Mouse (Mus musculus) midbrain, embryonic 11.5 days (tissue): ENCODE data around the gene Esyt2. TPM values are rescaled to one million over a fixed set of nuclear protein-coding genes. Genes with fewer than 3 reads are reported as not detected.

ENCODE experiments used
- ATAC-seq: fragments of 200-750 bp; cut with Nextera tagmentation; 2 replicates; pipeline ENCODE4 v1.8.0; 2017; ENCODE audit warnings: moderate TSS enrichment, moderate library complexity; ENCODE audit not compliant: low FRiP score
- DNase-seq: peaks from one replicate; pipeline ENCODE4 v3.0.0; 2015; ENCODE audit warnings: low spot score; ENCODE audit errors: missing footprints
- H3K27ac ChIP-seq: fragments of 300-500 bp; sonication (generic); 2 replicates; pipeline ENCODE4 v1.5.1; 2014; ENCODE audit warnings: low read depth, low read length
- H3K27me3 ChIP-seq: fragments of 300-500 bp; sonication (generic); 2 replicates; pipeline ENCODE4 v1.6.1; 2014; ENCODE audit warnings: mild to moderate bottlenecking, low read length, moderate library complexity, mixed read lengths; ENCODE audit not compliant: control insufficient read depth, insufficient read depth
- H3K36me3 ChIP-seq: fragments of 300-500 bp; sonication (generic); 2 replicates; pipeline ENCODE4 v1.6.1; 2014; ENCODE audit warnings: mild to moderate bottlenecking, low read length, moderate library complexity, mixed read lengths; ENCODE audit not compliant: control insufficient read depth, insufficient read depth
- H3K4me1 ChIP-seq: fragments of 300-500 bp; sonication (generic); 2 replicates; pipeline ENCODE4 v1.6.1; 2014; ENCODE audit warnings: low read length; ENCODE audit not compliant: control insufficient read depth, insufficient read depth
- H3K4me2 ChIP-seq: fragments of 300-500 bp; sonication (generic); 2 replicates; pipeline ENCODE4 v1.6.1; 2014; ENCODE audit warnings: mild to moderate bottlenecking, moderate library complexity
- H3K4me3 ChIP-seq: fragments of 300-500 bp; sonication (generic); 2 replicates; pipeline ENCODE4 v1.5.1; 2014; ENCODE audit warnings: low read depth, low read length
- H3K9ac ChIP-seq: fragments of 300-500 bp; sonication (generic); 2 replicates; pipeline ENCODE4 v1.6.1; 2014; ENCODE audit warnings: low read length
- H3K9me3 ChIP-seq: fragments of 300-500 bp; sonication (generic); 2 replicates; pipeline ENCODE4 v1.6.1; 2016; ENCODE audit warnings: low read length; ENCODE audit not compliant: control insufficient read depth
- WGBS: fragments of 180-500 bp; shearing (Covaris S2); extraction: QIAGEN DNeasy Blood & Tissue Kit; methylation state at CpG from one replicate; pipeline ENCODE4 v1.1.7; 2014; 5-methylcytosine and 5-hydroxymethylcytosine counted together
- polyA plus RNA-seq: library from polyadenylated mRNA; unstranded; fragments of >200 nt; fragmentation: Nextera tagmentation; extraction: Ambion mirVana; gene quantifications from 2 replicates; pipeline ENCODE4 v1.2.1, GENCODE M21; 2014

Gene Esyt2
- polyA plus RNA-seq, 1 experiment from 2014 or later: 17.8 TPM

DNA sequence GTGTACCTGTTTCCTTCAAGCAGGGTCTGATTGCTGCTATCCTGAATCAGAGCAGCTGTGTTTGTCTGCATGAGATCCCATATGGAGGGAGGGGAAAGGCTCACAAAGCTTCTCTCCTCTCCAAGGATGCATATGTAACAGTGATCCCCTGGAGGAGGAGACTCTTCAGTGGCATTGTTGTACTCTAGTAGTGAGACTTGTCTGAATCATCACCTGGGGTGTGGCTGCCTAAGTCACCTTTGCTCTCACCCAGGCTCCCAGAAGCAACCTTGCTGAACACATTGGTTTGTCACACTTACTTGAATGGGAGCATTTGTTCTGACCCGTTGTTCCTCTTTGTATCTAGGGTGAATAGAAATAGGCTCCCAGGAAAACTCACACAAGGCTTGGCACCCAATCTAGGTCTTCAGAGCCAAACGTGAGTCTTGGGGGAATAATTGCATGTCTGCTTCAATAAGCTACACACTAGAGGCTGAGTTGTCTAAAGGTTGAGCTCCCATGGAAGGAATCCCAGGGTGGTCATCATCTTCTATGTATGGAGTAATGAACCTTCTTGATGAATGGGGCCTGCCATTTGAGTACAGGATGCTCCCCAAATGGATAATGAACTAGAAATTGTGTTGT is 115.2 kb downstream of the Esyt2 start:
- H3K4me1 ChIP-seq: no peaks in the 10 kb centered on the region
- ATAC-seq (no peak), DNase-seq (peak; percentile 21)
- H3K27me3 ChIP-seq: no peaks in the 10 kb centered on the region
- no peak overlapping the region for H3K4me2 ChIP-seq
- H3K36me3 ChIP-seq: no peaks in the 10 kb centered on the region
- H3K9ac ChIP-seq: no peak overlapping the region
- H3K9me3 ChIP-seq: no peaks in the 10 kb centered on the region; the same call in 1 of the 2 replicates
- 77% methylated on average over 2 of the region's 2 CpGs for WGBS
- no peak overlapping the region for H3K4me3 ChIP-seq
- no peak overlapping the region for H3K27ac ChIP-seq

DNA sequence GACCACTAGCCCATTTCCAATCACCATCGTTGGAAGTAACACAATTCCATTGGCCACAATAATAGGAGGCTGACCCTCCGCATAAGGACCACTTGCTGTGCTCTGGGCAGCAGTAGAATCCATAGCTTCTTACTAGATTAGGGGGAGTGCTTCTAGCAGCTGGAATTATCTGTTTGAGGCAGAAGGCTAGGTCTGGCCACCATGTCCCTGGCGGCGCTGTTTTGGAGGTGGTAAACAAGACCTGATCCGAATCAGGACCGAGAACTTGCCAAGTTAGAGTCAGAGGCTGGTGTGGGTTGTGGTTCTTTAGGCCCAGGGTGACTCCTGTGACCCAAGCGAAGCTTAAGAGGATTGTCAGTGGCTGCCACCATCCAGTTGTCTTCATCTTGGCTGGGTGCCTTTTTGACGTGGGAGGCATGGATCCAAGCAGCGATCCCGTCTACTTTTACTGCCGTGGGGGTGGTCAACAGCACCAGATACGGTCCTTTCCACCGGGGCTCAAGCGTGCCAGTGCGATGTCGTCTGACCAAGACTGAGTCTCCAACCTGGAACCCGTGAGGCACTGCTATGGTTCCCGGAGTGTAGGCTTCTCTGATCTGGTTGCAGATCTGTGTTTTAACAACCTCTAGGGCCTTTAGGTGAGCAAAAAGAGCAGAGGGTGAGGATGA is 123.2 kb downstream of the Esyt2 start:
- H3K27ac ChIP-seq: no peak overlapping the region
- peaks cover 16% of the 10 kb centered on the region; the same call in 1 of the 2 replicates for H3K9me3 ChIP-seq
- DNase-seq (no peak), ATAC-seq (no peak)
- H3K36me3 ChIP-seq: peaks cover 5% of the 10 kb centered on the region; the same call in 1 of the 2 replicates
- H3K9ac ChIP-seq: no peak overlapping the region
- H3K4me2 ChIP-seq: peak overlapping the region; percentile 77
- H3K4me1 ChIP-seq: peaks cover 7% of the 10 kb centered on the region
- WGBS: 96% methylated on average over 18 of the region's 18 CpGs
- H3K4me3 ChIP-seq: peak overlapping the region; percentile 79
- no peaks in the 10 kb centered on the region for H3K27me3 ChIP-seq

DNA sequence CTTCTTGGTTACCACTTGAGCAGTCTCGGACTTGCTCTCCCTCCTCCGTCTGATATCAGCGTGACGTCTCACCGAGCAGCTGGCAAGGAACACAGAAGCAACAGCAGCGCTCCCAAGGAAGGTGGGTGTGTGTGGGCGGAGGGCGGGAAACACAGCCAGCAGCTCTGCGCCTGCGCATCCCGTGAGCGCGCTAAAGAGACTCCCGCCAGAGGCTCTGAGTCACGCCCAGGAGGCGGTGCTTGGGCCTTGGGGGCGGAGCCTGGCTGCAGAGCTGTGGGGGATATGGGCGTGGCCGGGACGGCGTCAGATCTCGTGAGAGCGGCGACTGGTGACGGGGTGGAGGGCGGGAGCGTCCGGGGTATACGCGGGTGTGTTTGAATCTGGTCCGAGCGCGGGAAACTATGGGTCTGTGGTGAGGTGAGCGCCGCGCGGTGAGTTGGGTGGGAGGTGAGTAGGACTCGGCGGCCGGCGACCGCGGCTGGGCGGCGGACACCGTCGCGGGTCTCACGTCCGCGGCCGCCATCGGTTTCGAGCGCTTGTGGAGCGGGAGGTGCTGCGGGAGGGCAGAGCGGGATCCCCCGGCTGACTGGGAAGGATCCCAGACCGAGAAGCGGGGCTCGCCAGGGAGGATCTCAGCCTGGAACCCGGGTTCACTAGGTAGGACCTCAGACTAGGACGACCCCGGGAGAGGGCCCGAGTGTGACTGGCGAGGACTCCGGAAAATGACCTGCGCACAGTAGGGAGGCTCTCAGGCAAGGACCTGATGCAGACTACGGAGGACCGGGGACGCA is 124.2 kb downstream of the Esyt2 start, which contains the start of gene Ncapg2:
Gene Ncapg2 (plus strand): TSS at position 358 of the 791 bp plus-strand sequence.
- WGBS: under 1% methylated on average over 67 of the region's 72 CpGs
- Histone ChIP-seq H3K9me3 (peaks cover 16% of the 10 kb centered on the region; the same call in 1 of the 2 replicates), H3K4me2 (peak within 1 kb of the TSS; percentile 77), H3K27me3 (no peaks in the 10 kb centered on the region), H3K9ac (peak within 1 kb of the TSS; percentile 85), H3K4me1 (peaks cover 7% of the 10 kb centered on the region), H3K36me3 (peaks cover 5% of the 10 kb centered on the region; the same call in 1 of the 2 replicates), H3K27ac (no peak within 1 kb of the TSS), H3K4me3 (peak within 1 kb of the TSS; percentile 79)
- ATAC-seq: peak; percentile 99
- DNase-seq: peak; percentile 100

DNA sequence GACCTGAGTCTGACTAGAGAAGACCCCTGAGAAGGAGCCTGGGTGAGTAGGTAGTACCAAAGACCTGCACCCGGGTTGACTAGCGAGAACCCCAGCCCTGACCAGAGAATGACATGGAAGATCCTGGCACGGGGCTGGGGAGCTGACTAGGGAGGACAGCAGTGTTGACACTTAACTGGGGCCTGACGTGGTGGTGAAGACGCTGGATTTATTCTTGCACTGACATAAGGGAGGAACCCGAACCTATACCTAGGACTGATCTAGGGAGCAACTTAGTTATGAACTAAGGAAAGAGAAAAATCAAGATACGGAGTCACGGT is 124.8 kb downstream of the Esyt2 start:
- WGBS: 17% methylated on average over 8 of the region's 8 CpGs
- Histone ChIP-seq H3K4me2 (peak overlapping the region; percentile 77), H3K27ac (no peak overlapping the region), H3K4me1 (peaks cover 7% of the 10 kb centered on the region), H3K9ac (peak overlapping the region; percentile 85), H3K27me3 (no peaks in the 10 kb centered on the region), H3K4me3 (peak overlapping the region; percentile 79), H3K9me3 (peaks cover 16% of the 10 kb centered on the region; the same call in 1 of the 2 replicates), H3K36me3 (peaks cover 5% of the 10 kb centered on the region; the same call in 1 of the 2 replicates)
- no peak for DNase-seq
- ATAC-seq: no peak

DNA sequence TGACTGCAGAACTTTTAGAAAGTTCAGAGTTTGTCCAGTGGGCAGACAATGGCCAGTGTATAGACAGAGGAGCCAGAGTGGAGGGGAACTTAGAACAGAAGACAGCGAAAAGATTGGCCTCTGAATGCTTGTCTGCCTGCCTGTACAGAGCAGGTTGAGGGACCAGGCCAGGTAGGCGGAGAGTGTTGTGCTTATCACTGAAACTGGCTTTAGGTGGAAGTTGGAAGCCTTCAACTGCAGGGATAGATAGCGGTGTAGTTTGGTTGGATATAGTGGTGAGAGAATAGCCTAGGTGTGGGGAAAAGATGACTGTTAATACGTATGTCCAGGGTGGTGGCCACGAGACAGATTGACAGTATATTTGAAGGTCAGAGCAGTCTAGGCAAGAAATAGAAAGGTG is 126.9 kb downstream of the Esyt2 start:
- Histone ChIP-seq H3K9me3 (peaks cover 9% of the 10 kb centered on the region; the same call in 1 of the 2 replicates), H3K4me2 (no peak overlapping the region), H3K9ac (no peak overlapping the region), H3K4me1 (peaks cover 7% of the 10 kb centered on the region), H3K4me3 (no peak overlapping the region), H3K36me3 (peaks cover 7% of the 10 kb centered on the region; the same call in 1 of the 2 replicates), H3K27me3 (no peaks in the 10 kb centered on the region), H3K27ac (no peak overlapping the region)
- peak; percentile 59 for DNase-seq
- WGBS: 98% methylated on average over 5 of the region's 5 CpGs
- ATAC-seq: no peak

DNA sequence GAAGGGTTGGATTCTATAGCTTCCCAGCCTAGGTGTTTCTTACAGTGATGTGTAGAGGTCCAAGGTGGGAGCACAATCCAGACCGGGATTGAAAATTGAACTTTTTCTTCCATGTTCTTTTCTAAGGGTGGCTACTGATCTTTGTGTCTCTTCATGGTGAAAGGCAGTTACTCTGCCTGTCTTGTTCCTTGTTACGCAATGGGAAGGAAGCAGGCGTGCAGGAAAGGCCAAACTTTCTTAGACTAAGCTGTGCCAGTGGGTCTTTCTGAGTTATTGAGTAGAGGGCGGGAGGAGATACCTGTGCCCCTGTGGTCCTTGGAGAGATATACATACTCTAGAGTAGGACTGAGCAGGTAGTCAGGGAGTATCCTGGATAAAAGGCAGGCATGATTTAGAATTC is 133.9 kb downstream of the Esyt2 start:
- Histone ChIP-seq H3K36me3 (peaks cover 5% of the 10 kb centered on the region; the same call in 1 of the 2 replicates), H3K27ac (no peak overlapping the region), H3K4me2 (no peak overlapping the region), H3K9ac (no peak overlapping the region), H3K27me3 (no peaks in the 10 kb centered on the region), H3K9me3 (no peaks in the 10 kb centered on the region), H3K4me3 (no peak overlapping the region), H3K4me1 (no peaks in the 10 kb centered on the region)
- ATAC-seq: no peak
- WGBS: 96% methylated on average over 4 of the region's 4 CpGs
- no peak for DNase-seq

DNA sequence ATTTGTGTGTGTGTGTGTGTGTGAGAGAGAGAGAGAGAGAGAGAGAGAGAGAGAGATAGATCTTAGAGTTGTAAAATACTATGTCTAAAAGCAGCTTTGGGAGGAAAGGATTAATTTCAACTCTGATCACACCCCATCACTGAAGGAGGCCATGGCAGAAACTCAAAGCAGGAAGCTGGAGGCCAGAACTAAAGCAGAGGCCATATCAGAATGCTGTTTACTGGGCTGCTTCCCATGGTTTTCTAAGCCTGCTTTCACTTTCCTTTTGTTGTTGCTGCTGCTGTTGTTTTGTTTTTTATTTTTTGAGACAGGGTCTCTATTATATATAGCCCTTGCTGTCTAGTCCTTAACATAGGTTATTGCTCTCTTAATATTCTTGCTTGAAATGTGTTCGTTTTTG is 135.5 kb downstream of the Esyt2 start:
- WGBS: 84% methylated on average over 1 of the region's 1 CpGs
- ATAC-seq: no peak

DNA sequence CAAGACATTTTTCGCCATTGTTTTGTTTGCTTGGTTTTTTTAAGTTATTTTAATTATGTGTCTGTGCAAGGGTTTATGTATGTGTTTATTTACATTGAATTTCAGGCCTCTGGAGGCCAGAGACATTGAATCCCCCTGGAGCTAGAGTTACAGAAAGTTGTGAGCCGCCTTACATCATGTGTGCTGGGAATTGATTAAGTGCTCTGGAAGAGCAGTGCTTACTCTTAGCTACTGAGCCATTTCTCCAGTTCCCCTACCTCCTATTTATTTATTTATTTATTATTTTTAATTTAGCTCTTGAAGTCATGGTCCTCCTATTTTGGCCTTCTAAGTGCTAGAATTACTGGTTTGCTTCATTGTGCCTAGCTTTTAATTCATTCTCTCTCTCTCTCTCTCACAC is 140.7 kb downstream of the Esyt2 start:
- ATAC-seq (no peak), DNase-seq (peak; percentile 68)
- H3K36me3 ChIP-seq: peaks cover 8% of the 10 kb centered on the region

More for the DNA sequence above, 135.5 kb downstream of the Esyt2 start:
- Histone ChIP-seq H3K27me3 (no peaks in the 10 kb centered on the region), H3K27ac (no peak overlapping the region), H3K36me3 (peaks cover 5% of the 10 kb centered on the region; the same call in 1 of the 2 replicates), H3K4me2 (no peak overlapping the region), H3K4me3 (no peak overlapping the region), H3K4me1 (no peaks in the 10 kb centered on the region), H3K9me3 (no peaks in the 10 kb centered on the region), H3K9ac (no peak overlapping the region)
- DNase-seq: peak; percentile 60

More for the DNA sequence above, 140.7 kb downstream of the Esyt2 start:
- WGBS: 89% methylated on average over 2 of the region's 2 CpGs
- no peaks in the 10 kb centered on the region for H3K4me1 ChIP-seq
- no peak overlapping the region for H3K27ac ChIP-seq
- H3K9me3 ChIP-seq: no peaks in the 10 kb centered on the region
- no peak overlapping the region for H3K4me2 ChIP-seq
- H3K9ac ChIP-seq: no peak overlapping the region
- no peak overlapping the region for H3K4me3 ChIP-seq
- H3K27me3 ChIP-seq: no peaks in the 10 kb centered on the region
